Mouse (Mus musculus): ENCODE measurements around the gene Sfrp5.

DNA sequence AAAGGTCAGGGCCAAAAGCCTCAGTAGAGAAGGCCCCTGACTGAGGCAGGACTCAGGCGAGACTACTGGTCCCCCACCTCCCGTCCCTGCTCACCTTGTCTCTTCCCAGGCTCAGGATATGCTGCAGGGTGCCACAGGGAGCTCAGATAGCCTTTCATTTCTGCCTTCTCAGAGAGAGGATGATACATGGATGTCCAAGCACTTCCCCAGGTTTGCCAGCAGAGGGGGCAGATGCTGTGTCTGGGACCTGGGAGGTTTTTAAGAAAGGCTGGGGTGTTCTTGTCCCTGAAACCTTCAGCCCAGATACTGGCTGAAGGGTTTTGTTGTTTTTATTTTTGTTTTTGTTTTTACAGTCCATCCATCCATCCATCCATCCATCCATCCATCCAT is 15.3 kb upstream of the Sfrp5 start:
- TF ChIP-seq CTCF (IDR thresholded peaks at IDR 0.05; ENCODE audit: control insufficient read depth, insufficient read depth, low read length) (peak; percentile 53), POLR2A (IDR thresholded peaks at IDR 0.05; ENCODE audit: borderline replicate concordance, control insufficient read depth, low read depth, low read length) (no peak)

Data from bone marrow, adult 2 months (tissue).